In the genomic region with DNA sequence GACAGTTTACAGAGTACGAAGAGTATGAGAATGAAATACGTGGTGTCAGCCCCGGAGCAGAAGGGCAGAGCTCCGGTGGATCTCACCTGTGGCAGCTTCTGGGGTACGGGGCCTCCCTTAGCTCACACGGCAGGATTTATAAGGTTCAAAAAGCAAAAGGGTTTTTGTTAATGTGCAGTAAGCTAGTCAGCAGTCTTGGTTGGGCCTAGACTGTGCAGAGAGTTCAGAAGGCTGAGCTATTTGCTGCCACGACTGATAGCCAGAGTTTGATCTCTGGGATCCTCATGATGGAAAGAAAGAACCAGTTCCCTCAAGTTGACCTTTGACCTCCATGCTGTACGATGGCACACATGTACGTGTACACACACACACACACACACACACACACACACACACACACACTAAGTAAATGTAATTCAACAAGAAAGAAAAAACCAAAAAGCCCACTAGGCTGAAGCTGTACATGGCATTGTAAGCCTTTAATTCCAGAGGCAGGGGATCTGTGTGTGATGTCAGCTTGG, we compare ENCODE assay signal across 21 mouse cellular contexts. TPM values are rescaled to one million over a fixed set of nuclear protein-coding genes. Genes with fewer than 3 reads are reported as not detected.
A peak's percentile ranks its signal among the peaks of the same experiment; 100 is the strongest.
DNase-seq lines count a peak whose midpoint lies in the region; ATAC-seq and TF ChIP-seq lines count a peak whose summit lies in the region.
"Had no signal": no experiment of that assay in that cellular context is flagged by ENCODE, and none has a peak within 500 bp of the region (broad histone marks: within the 10 kb centered on the region; RNA-seq: fewer than 3 reads in every experiment).

No protein-coding gene starts in this region.

- WGBS in hindbrain, embryonic 13.5 days = 89% methylated on average over 9 of the region's 9 CpGs
- WGBS in hindbrain, embryonic 16.5 days = 84% methylated on average over 9 of the region's 9 CpGs
- 43% methylated on average over 9 of the region's 9 CpGs for WGBS in liver, adult 2 months
- 87% methylated on average over 9 of the region's 9 CpGs for WGBS in liver, embryonic 11.5 days
- 79% methylated on average over 9 of the region's 9 CpGs for WGBS in liver, postnatal 0 days (ENCODE audit: insufficient replicate concordance)

- peak; percentile 68 for DNase-seq in liver, adult 2 months (ENCODE audit: extremely low read depth, low read depth, low spot score)
- DNase-seq in liver, embryonic 11.5 days (ENCODE audit: low spot score) = no peak
- no peak for DNase-seq in liver, postnatal 0 days
- DNase-seq in right cerebral cortex, postnatal 10 days (ENCODE audit: low spot score in 2 of 2) = no peak
- DNase-seq in left cerebral cortex, adult 9 months (ENCODE audit: low spot score in 2 of 2) = no peak
- DNase-seq: adrenal gland, adult 2 months; cerebellum, adult 8-10 months; gastrocnemius, postnatal 14 days; heart, adult 2 months; heart, postnatal 36 days; kidney, adult 8-10 months; thymus, postnatal 36 days had no signal

- H3K27ac ChIP-seq in hindbrain, embryonic 13.5 days = no peak overlapping the region
- no peak overlapping the region for H3K27ac ChIP-seq in hindbrain, embryonic 16.5 days (ENCODE audit: low read depth, low read length)
- peak overlapping the region; percentile 11 for H3K27ac ChIP-seq in liver, adult 2 months (replicated peaks; ENCODE audit: insufficient read depth, low read depth, low read length)
- H3K27ac ChIP-seq in liver, embryonic 11.5 days (ENCODE audit: low read depth, low read length) = no peak overlapping the region
- H3K27ac ChIP-seq in embryonic fibroblast, embryonic 13.5 days (ENCODE audit: insufficient read depth, low read length) = peak overlapping the region; percentile 42
- H3K27ac ChIP-seq in liver, postnatal 0 days (ENCODE audit: low read depth) = 0 out of 2 replicates have a peak overlapping the region, but pooled peaks have one; percentile 30
- H3K27ac ChIP-seq: forebrain, embryonic 13.5 days; heart, adult 2 months; hindbrain, embryonic 15.5 days; limb, embryonic 10.5 days had no signal

- peaks cover 34% of the 10 kb centered on the region for H3K4me1 ChIP-seq in hindbrain, embryonic 13.5 days (replicated peaks)
- H3K4me1 ChIP-seq in hindbrain, embryonic 16.5 days (ENCODE audit: control insufficient read depth, insufficient read depth, low read depth, low read length) = peaks cover 15% of the 10 kb centered on the region
- H3K4me1 ChIP-seq in liver, adult 2 months (ENCODE audit: control insufficient read depth, insufficient read depth, low read length) = peaks cover 42% of the 10 kb centered on the region
- peaks cover 34% of the 10 kb centered on the region for H3K4me1 ChIP-seq in liver, embryonic 11.5 days (replicated peaks; ENCODE audit: control insufficient read depth, insufficient read depth, low read length)
- peaks cover 28% of the 10 kb centered on the region for H3K4me1 ChIP-seq in embryonic fibroblast, embryonic 13.5 days (ENCODE audit: control insufficient read depth, insufficient read depth, low read length)
- peaks cover 48% of the 10 kb centered on the region for H3K4me1 ChIP-seq in liver, postnatal 0 days (ENCODE audit: insufficient read depth)

- H3K9me3 ChIP-seq in hindbrain, embryonic 13.5 days = no peaks in the 10 kb centered on the region
- no peaks in the 10 kb centered on the region for H3K9me3 ChIP-seq in hindbrain, embryonic 16.5 days (ENCODE audit: control insufficient read depth, low read length)
- no peaks in the 10 kb centered on the region for H3K9me3 ChIP-seq in liver, embryonic 11.5 days (ENCODE audit: control insufficient read depth, low read length)
- H3K9me3 ChIP-seq in liver, postnatal 0 days (ENCODE audit: low read length) = no peaks in the 10 kb centered on the region
- H3K9me3 ChIP-seq: forebrain, embryonic 13.5 days; hindbrain, embryonic 15.5 days; limb, embryonic 10.5 days had no signal

- no peak overlapping the region for H3K4me2 ChIP-seq in hindbrain, embryonic 13.5 days
- no peak overlapping the region for H3K4me2 ChIP-seq in hindbrain, embryonic 16.5 days (ENCODE audit: low read length)
- H3K4me2 ChIP-seq in liver, embryonic 11.5 days = no peak overlapping the region
- peak overlapping the region; percentile 11; the same call in 1 of the 2 replicates for H3K4me2 ChIP-seq in liver, postnatal 0 days (ENCODE audit: low read depth, low read length)
- H3K4me2 ChIP-seq: forebrain, embryonic 13.5 days; hindbrain, embryonic 15.5 days had no signal

- peaks cover 5% of the 10 kb centered on the region for H3K36me3 ChIP-seq in hindbrain, embryonic 13.5 days
- H3K36me3 ChIP-seq in hindbrain, embryonic 16.5 days (ENCODE audit: control insufficient read depth, insufficient read depth, low read length) = no peaks in the 10 kb centered on the region; the same call in 1 of the 2 replicates
- H3K36me3 ChIP-seq in liver, adult 2 months (ENCODE audit: control insufficient read depth, insufficient read depth, low read length) = no peaks in the 10 kb centered on the region
- no peaks in the 10 kb centered on the region; the same call in 1 of the 2 replicates for H3K36me3 ChIP-seq in liver, embryonic 11.5 days (ENCODE audit: control insufficient read depth, insufficient read depth, low read length)
- peaks cover 14% of the 10 kb centered on the region for H3K36me3 ChIP-seq in liver, postnatal 0 days (replicated peaks; ENCODE audit: insufficient read depth, low read length)
- H3K36me3 ChIP-seq: hindbrain, embryonic 15.5 days had no signal

- peaks cover 66% of the 10 kb centered on the region for H3K79me2 ChIP-seq in liver, adult 2 months (ENCODE audit: control insufficient read depth, insufficient read depth, low read length)

- TF ChIP-seq POLR2A in liver, adult 2 months (IDR thresholded peaks at IDR 0.05; ENCODE audit: extremely low read depth, insufficient read depth, low read length) = no peak
- no peak for TF ChIP-seq POLR2A in embryonic fibroblast, embryonic 13.5 days (IDR thresholded peaks at IDR 0.05; ENCODE audit: low read depth, low read length)

- H3K27me3 ChIP-seq in hindbrain, embryonic 13.5 days = no peaks in the 10 kb centered on the region
- H3K27me3 ChIP-seq in hindbrain, embryonic 16.5 days (replicated peaks; ENCODE audit: control insufficient read depth, insufficient read depth, low read length) = no peaks in the 10 kb centered on the region
- no peaks in the 10 kb centered on the region for H3K27me3 ChIP-seq in liver, adult 2 months (ENCODE audit: control insufficient read depth, insufficient read depth, low read length)
- no peaks in the 10 kb centered on the region for H3K27me3 ChIP-seq in liver, embryonic 11.5 days (replicated peaks; ENCODE audit: control insufficient read depth, insufficient read depth, low read length)
- no peaks in the 10 kb centered on the region for H3K27me3 ChIP-seq in liver, postnatal 0 days (ENCODE audit: insufficient read depth, low read length)
- H3K27me3 ChIP-seq: CH12.LX; forebrain, embryonic 13.5 days; hindbrain, embryonic 15.5 days had no signal

- no peak for TF ChIP-seq CTCF in liver, adult 2 months (IDR thresholded peaks at IDR 0.05; ENCODE audit: low read depth, low read length)
- no peak for TF ChIP-seq CTCF in embryonic fibroblast, embryonic 13.5 days (IDR thresholded peaks at IDR 0.05; ENCODE audit: borderline replicate concordance, insufficient read depth, low read length)
- no peak for TF ChIP-seq CTCF in liver, postnatal 0 days (IDR thresholded peaks at IDR 0.05; ENCODE audit: low read depth)

- ATAC-seq in hindbrain, embryonic 13.5 days (ENCODE audit: low FRiP score) = no peak
- no peak for ATAC-seq in hindbrain, embryonic 16.5 days
- no peak for ATAC-seq in liver, embryonic 11.5 days (replicated peaks; ENCODE audit: low FRiP score)
- peak; percentile 53; the same call in 1 of the 2 replicates for ATAC-seq in liver, postnatal 0 days
- ATAC-seq: forebrain, embryonic 13.5 days; midbrain, embryonic 16.5 days had no signal

- peak overlapping the region; percentile 19; the same call in 1 of the 2 replicates for H3K9ac ChIP-seq in hindbrain, embryonic 13.5 days
- no peak overlapping the region; the same call in 1 of the 2 replicates for H3K9ac ChIP-seq in hindbrain, embryonic 16.5 days (ENCODE audit: low read depth, low read length)
- no peak overlapping the region for H3K9ac ChIP-seq in liver, adult 2 months (ENCODE audit: low read depth, low read length)
- H3K9ac ChIP-seq in liver, embryonic 11.5 days (ENCODE audit: low read depth, low read length) = no peak overlapping the region
- no peak overlapping the region for H3K9ac ChIP-seq in liver, postnatal 0 days (replicated peaks)
- H3K9ac ChIP-seq: forebrain, embryonic 13.5 days; hindbrain, embryonic 15.5 days had no signal

- TF ChIP-seq EP300 in liver, postnatal 0 days (IDR thresholded peaks at IDR 0.05; ENCODE audit: low read depth) = no peak

- no peak overlapping the region for H3K4me3 ChIP-seq in hindbrain, embryonic 13.5 days
- H3K4me3 ChIP-seq in hindbrain, embryonic 16.5 days (ENCODE audit: low read length) = no peak overlapping the region
- no peak overlapping the region for H3K4me3 ChIP-seq in liver, adult 2 months (ENCODE audit: insufficient read depth, low read depth, low read length)
- H3K4me3 ChIP-seq in liver, embryonic 11.5 days (ENCODE audit: low read depth, low read length) = no peak overlapping the region
- H3K4me3 ChIP-seq in embryonic fibroblast, embryonic 13.5 days (ENCODE audit: insufficient read depth, low read length) = no peak overlapping the region
- no peak overlapping the region for H3K4me3 ChIP-seq in liver, postnatal 0 days (ENCODE audit: low read depth, low read length)
- H3K4me3 ChIP-seq: erythroblast, embryonic 14.5 days; forebrain, embryonic 13.5 days; heart, adult 2 months; hindbrain, embryonic 15.5 days; limb, embryonic 10.5 days had no signal

RNA-seq across cellular contexts. Expression of a gene that starts 7.4 kb away (rescaled TPM):
- 105 and 111 TPM in 2 replicates for polyA plus RNA-seq in hindbrain, embryonic 13.5 days (2015; fragmentation: Nextera tagmentation; extraction: Ambion mirVana)
- polyA plus RNA-seq in hindbrain, embryonic 16.5 days (2015; fragmentation: Nextera tagmentation; extraction: Ambion mirVana) = 118 and 136 TPM in 2 replicates
- total RNA-seq in liver, adult 2 months (2014; rRNA removed) = 42.2 and 54.0 TPM in 2 replicates
- polyA plus RNA-seq in liver, adult 2 months (2012; rRNA removed) = 37.9 and 38.1 TPM in 2 replicates
- polyA plus RNA-seq in liver, embryonic 11.5 days (2014; fragmentation: Nextera tagmentation; extraction: Ambion mirVana) = 94.4 and 102 TPM in 2 replicates
- 128 TPM in 2 replicates for polyA plus RNA-seq in embryonic fibroblast, embryonic 13.5 days (2011; ENCODE audit: insufficient read length, low read depth, missing spikeins)
- polyA plus RNA-seq in liver, postnatal 0 days (2015; fragmentation: Nextera tagmentation; extraction: Ambion mirVana) = 27.8 and 33.8 TPM in 2 replicates

RNA-seq across cellular contexts. Expression of a gene that starts 29.7 kb away (rescaled TPM):
- polyA plus RNA-seq in hindbrain, embryonic 13.5 days (2015; fragmentation: Nextera tagmentation; extraction: Ambion mirVana) = 36.6 and 45.5 TPM in 2 replicates
- 54.4 and 56.7 TPM in 2 replicates for polyA plus RNA-seq in hindbrain, embryonic 16.5 days (2015; fragmentation: Nextera tagmentation; extraction: Ambion mirVana)
- 24.2 and 30.6 TPM in 2 replicates for total RNA-seq in liver, adult 2 months (2014; rRNA removed)
- polyA plus RNA-seq in liver, adult 2 months (2012; rRNA removed) = 32.6 and 45.1 TPM in 2 replicates
- 39.2 and 48.1 TPM in 2 replicates for polyA plus RNA-seq in liver, embryonic 11.5 days (2014; fragmentation: Nextera tagmentation; extraction: Ambion mirVana)
- polyA plus RNA-seq in embryonic fibroblast, embryonic 13.5 days (2011; ENCODE audit: insufficient read length, low read depth, missing spikeins) = 45.8 and 48.7 TPM in 2 replicates
- 12.6 and 14.7 TPM in 2 replicates for polyA plus RNA-seq in liver, postnatal 0 days (2015; fragmentation: Nextera tagmentation; extraction: Ambion mirVana)

Comparison
In these comparisons a context has a peak if more than half of its experiments do, and no peak if none do; other contexts are left out.
1. H3K27ac ChIP-seq: peak in liver, adult 2 months (single experiment), embryonic fibroblast, embryonic 13.5 days (single experiment) and liver, postnatal 0 days (single experiment); none in hindbrain, embryonic 13.5 days (single experiment), hindbrain, embryonic 16.5 days (single experiment) and liver, embryonic 11.5 days (single experiment).